Comparison of ENCODE assay signal across 30 mouse cellular contexts in the genomic region with DNA sequence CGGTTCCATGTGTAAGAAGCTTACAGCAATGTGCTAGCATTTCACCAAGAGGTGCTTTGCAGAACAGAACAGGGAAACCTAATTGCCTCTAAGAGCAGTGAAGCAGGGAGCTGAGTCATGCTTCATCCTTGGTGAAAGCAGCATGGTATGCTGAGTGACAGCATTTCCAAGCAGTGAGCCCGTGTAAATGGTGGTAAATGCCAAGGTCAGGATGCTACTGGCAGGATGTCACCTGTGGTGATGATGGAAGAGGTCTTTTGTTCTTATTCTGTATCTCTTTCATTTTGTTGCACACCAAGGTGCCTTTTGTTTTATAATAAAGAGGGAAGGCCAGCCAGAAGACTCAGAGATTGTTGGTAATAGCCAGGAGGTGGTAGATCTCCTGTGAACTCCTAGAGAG. TPM values are rescaled to one million over a fixed set of nuclear protein-coding genes. Genes with fewer than 3 reads are reported as not detected.
DNase-seq lines count a peak whose midpoint lies in the region; ATAC-seq and TF ChIP-seq lines count a peak whose summit lies in the region.
"Had no signal": no experiment of that assay in that cellular context is flagged by ENCODE, and none has a peak within 500 bp of the region (broad histone marks: within the 10 kb centered on the region; RNA-seq: fewer than 3 reads in every experiment).

No protein-coding gene starts in this region.

- H3K27me3 ChIP-seq in forebrain, embryonic 11.5 days (ENCODE audit: control insufficient read depth, insufficient read depth, low read length), result no peaks in the 10 kb centered on the region
- H3K27me3 ChIP-seq in forebrain, embryonic 13.5 days, result no peaks in the 10 kb centered on the region
- no peaks in the 10 kb centered on the region for H3K27me3 ChIP-seq in E14TG2a.4 (ENCODE audit: insufficient read depth, low read length)
- H3K27me3 ChIP-seq: CH12.LX; forebrain, embryonic 12.5 days; heart, embryonic 12.5 days; hindbrain, embryonic 13.5 days; limb, embryonic 13.5 days; stomach, embryonic 15.5 days had no signal

- no peak for TF ChIP-seq CTCF in E14TG2a.4 (conservative IDR thresholded peaks at IDR 0.05; ENCODE audit: low read length)

- H3K36me3 ChIP-seq in forebrain, embryonic 11.5 days (ENCODE audit: control insufficient read depth, insufficient read depth, low read length), result peaks cover 3% of the 10 kb centered on the region; the same call in 1 of the 2 replicates
- peaks cover 50% of the 10 kb centered on the region for H3K36me3 ChIP-seq in forebrain, embryonic 13.5 days (ENCODE audit: poor library complexity, severe bottlenecking)
- peaks cover 80% of the 10 kb centered on the region for H3K36me3 ChIP-seq in E14TG2a.4 (ENCODE audit: insufficient read depth, low read length)

- no peak overlapping the region for H3K27ac ChIP-seq in forebrain, embryonic 11.5 days (ENCODE audit: low read depth, low read length)
- H3K27ac ChIP-seq in forebrain, embryonic 13.5 days, result no peak overlapping the region
- H3K27ac ChIP-seq: forebrain, embryonic 12.5 days; hindbrain, embryonic 13.5 days; limb, embryonic 13.5 days; stomach, embryonic 15.5 days had no signal

- 75% methylated on average over 2 of the region's 2 CpGs for WGBS in forebrain, embryonic 11.5 days
- 68% methylated on average over 2 of the region's 2 CpGs for WGBS in forebrain, embryonic 13.5 days

- no peak overlapping the region for H3K9ac ChIP-seq in forebrain, embryonic 11.5 days (ENCODE audit: low read length)
- H3K9ac ChIP-seq in forebrain, embryonic 13.5 days, result no peak overlapping the region
- H3K9ac ChIP-seq: forebrain, embryonic 12.5 days; heart, embryonic 12.5 days; hindbrain, embryonic 13.5 days; limb, embryonic 13.5 days; stomach, embryonic 15.5 days had no signal

- H3K4me1 ChIP-seq in forebrain, embryonic 11.5 days (replicated peaks; ENCODE audit: control insufficient read depth, insufficient read depth, low read length), result no peaks in the 10 kb centered on the region
- H3K4me1 ChIP-seq in forebrain, embryonic 13.5 days, result no peaks in the 10 kb centered on the region; the same call in 1 of the 2 replicates
- peaks cover 96% of the 10 kb centered on the region for H3K4me1 ChIP-seq in E14TG2a.4 (replicated peaks; ENCODE audit: low read depth, low read length)
- H3K4me1 ChIP-seq: forebrain, embryonic 12.5 days; stomach, embryonic 15.5 days had no signal

- peak; percentile 24 for DNase-seq in forebrain, embryonic 11.5 days (ENCODE audit: low spot score)
- peak; percentile 91 for DNase-seq in ES-CJ7 (ENCODE audit: low read depth, low spot score)
- peak; percentile 99 for DNase-seq in R1 (ENCODE audit: low read depth, low spot score)
- DNase-seq in thymus, adult 18-20 months, result no peak
- DNase-seq in kidney, adult 9 months, result no peak
- DNase-seq in embryo, embryonic 9.5 days (ENCODE audit: extremely low spot score), result no peak
- DNase-seq: cerebellum, adult 11-12 months; cerebellum, adult 9-11 months; gastrocnemius, postnatal 25 days; heart, adult 2 months; heart, postnatal 4 days; kidney, postnatal 14 days; layer of hippocampus, adult 9-11 months; lung, postnatal 4 days; midbrain, embryonic 14.5 days; retina, postnatal 1 day; right cerebral cortex, postnatal 14 days; thymus, postnatal 14 days had no signal

- no peak overlapping the region for H3K4me2 ChIP-seq in forebrain, embryonic 11.5 days (ENCODE audit: low read depth, low read length, severe bottlenecking)
- H3K4me2 ChIP-seq in forebrain, embryonic 13.5 days, result no peak overlapping the region
- H3K4me2 ChIP-seq: forebrain, embryonic 12.5 days; heart, embryonic 12.5 days; hindbrain, embryonic 13.5 days; limb, embryonic 13.5 days; liver, embryonic 11.5 days; stomach, embryonic 15.5 days had no signal

- no peak for ATAC-seq in forebrain, embryonic 11.5 days (replicated peaks; ENCODE audit: low FRiP score)
- no peak for ATAC-seq in forebrain, embryonic 13.5 days
- ATAC-seq: intestine, embryonic 16.5 days had no signal

- H3K9me3 ChIP-seq in forebrain, embryonic 11.5 days (ENCODE audit: control insufficient read depth, low read length), result no peaks in the 10 kb centered on the region
- H3K9me3 ChIP-seq in forebrain, embryonic 13.5 days (replicated peaks), result no peaks in the 10 kb centered on the region
- H3K9me3 ChIP-seq in E14TG2a.4 (ENCODE audit: low read length), result no peaks in the 10 kb centered on the region
- H3K9me3 ChIP-seq: forebrain, embryonic 12.5 days; heart, embryonic 12.5 days; hindbrain, embryonic 13.5 days; limb, embryonic 13.5 days; stomach, embryonic 15.5 days had no signal

- H3K4me3 ChIP-seq in forebrain, embryonic 11.5 days (ENCODE audit: low read depth, low read length), result no peak overlapping the region
- H3K4me3 ChIP-seq in forebrain, embryonic 13.5 days, result no peak overlapping the region
- peak overlapping the region; percentile 53; the same call in 1 of the 2 replicates for H3K4me3 ChIP-seq in E14TG2a.4 (replicated peaks; ENCODE audit: low read length)
- H3K4me3 ChIP-seq: erythroblast, embryonic 14.5 days; forebrain, embryonic 12.5 days; heart, adult 2 months; heart, embryonic 12.5 days; hindbrain, embryonic 13.5 days; left cerebral cortex, adult 2 months; limb, embryonic 13.5 days; stomach, embryonic 15.5 days had no signal

RNA-seq across cellular contexts. Expression of a gene that starts 10.6 kb away (rescaled TPM):
- polyA plus RNA-seq in forebrain, embryonic 11.5 days (2014; fragmentation: Nextera tagmentation; extraction: Ambion mirVana), result 13.0 and 14.7 TPM in 2 replicates
- 22.0 and 24.4 TPM in 2 replicates for polyA plus RNA-seq in forebrain, embryonic 13.5 days (2015; fragmentation: Nextera tagmentation; extraction: Ambion mirVana)

RNA-seq across cellular contexts. Expression of a gene that starts 10.8 kb away (rescaled TPM):
- 72.9 and 73.9 TPM in 2 replicates for polyA plus RNA-seq in forebrain, embryonic 11.5 days (2014; fragmentation: Nextera tagmentation; extraction: Ambion mirVana)
- polyA plus RNA-seq in forebrain, embryonic 13.5 days (2015; fragmentation: Nextera tagmentation; extraction: Ambion mirVana), result 45.1 and 49.7 TPM in 2 replicates

RNA-seq across cellular contexts. Expression of a gene that starts 52.6 kb away (rescaled TPM):
- polyA plus RNA-seq in forebrain, embryonic 11.5 days (2014; fragmentation: Nextera tagmentation; extraction: Ambion mirVana), result 85.4 and 96.4 TPM in 2 replicates
- 58.1 and 61.1 TPM in 2 replicates for polyA plus RNA-seq in forebrain, embryonic 13.5 days (2015; fragmentation: Nextera tagmentation; extraction: Ambion mirVana)

Comparison
In these comparisons a context has a peak if more than half of its experiments do, and no peak if none do; other contexts are left out.
1. DNase-seq: peak in forebrain, embryonic 11.5 days (single experiment), ES-CJ7 (single experiment) and R1 (single experiment); none in thymus, adult 18-20 months (0 of 2), kidney, adult 9 months (single experiment) and embryo, embryonic 9.5 days (single experiment).